Comparison of ENCODE assay signal across 8 mouse cellular contexts in the genomic region with DNA sequence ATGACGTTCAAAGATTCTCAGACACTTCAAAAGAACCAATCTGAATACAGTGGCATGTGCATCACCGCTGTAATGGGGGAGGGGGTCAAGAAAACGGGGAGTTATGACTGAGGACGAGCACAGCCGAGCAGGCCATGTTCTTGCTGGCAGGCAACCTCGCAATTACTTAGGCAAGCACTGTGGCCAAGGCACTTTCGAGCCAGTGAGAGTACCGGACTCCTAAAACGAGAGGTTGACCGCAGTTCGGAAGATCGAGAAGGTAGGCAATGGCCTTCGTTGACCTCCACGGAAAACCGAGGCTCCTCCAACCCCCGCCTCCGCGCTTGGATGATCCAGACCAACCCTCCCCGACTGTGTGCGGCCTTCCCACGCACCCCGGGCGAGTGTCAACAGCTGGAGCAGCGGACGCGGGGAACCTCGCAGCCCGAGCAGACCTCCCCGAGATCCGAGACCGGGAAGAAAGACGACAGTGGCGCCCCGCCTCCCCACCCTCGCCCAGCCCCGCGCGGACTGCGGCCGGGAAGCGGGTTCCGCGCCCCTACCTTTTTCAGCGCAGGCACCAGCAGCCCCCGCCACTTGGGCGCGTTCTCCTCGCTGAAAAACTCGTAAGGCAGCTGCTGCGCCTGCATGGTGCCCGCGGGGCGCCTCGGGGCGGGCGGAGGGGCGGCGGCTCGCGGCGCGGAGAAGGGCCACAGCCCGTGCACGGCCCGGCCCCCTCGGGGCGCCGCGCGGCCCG. TPM values are rescaled to one million over a fixed set of nuclear protein-coding genes. Genes with fewer than 3 reads are reported as not detected.
DNase-seq lines count a peak whose midpoint lies in the region; ATAC-seq and TF ChIP-seq lines count a peak whose summit lies in the region.

No protein-coding gene starts in this region.

- no peak for TF ChIP-seq CTCF in C2C12 (IDR thresholded peaks at IDR 0.05; ENCODE audit: control insufficient read depth, insufficient read depth, insufficient read length)
- TF ChIP-seq CTCF in bone marrow, adult 2 months (IDR thresholded peaks at IDR 0.05; ENCODE audit: control insufficient read depth, insufficient read depth, low read length) = no peak
- TF ChIP-seq CTCF in embryonic fibroblast, embryonic 13.5 days (IDR thresholded peaks at IDR 0.05; ENCODE audit: borderline replicate concordance, insufficient read depth, low read length) = no peak

- H3K27ac ChIP-seq in bone marrow, adult 2 months (ENCODE audit: control insufficient read depth, insufficient read depth, low read depth, low read length, poor library complexity) = peak overlapping the region; percentile 93
- H3K27ac ChIP-seq in embryonic fibroblast, embryonic 13.5 days (ENCODE audit: insufficient read depth, low read length) = peak overlapping the region; percentile 2; the same call in 1 of the 2 replicates
- peak overlapping the region; percentile 98 for H3K27ac ChIP-seq in heart, embryonic 10.5 days
- H3K27ac ChIP-seq in kidney, embryonic 15.5 days = peak overlapping the region; percentile 96
- peak overlapping the region; percentile 94 for H3K27ac ChIP-seq in liver, embryonic 12.5 days
- peak overlapping the region; percentile 95 for H3K27ac ChIP-seq in stomach, embryonic 14.5 days (ENCODE audit: low read length)

- peak overlapping the region; percentile 68 for H3K4me2 ChIP-seq in kidney, embryonic 15.5 days
- H3K4me2 ChIP-seq in liver, embryonic 12.5 days = peak overlapping the region; percentile 88
- peak overlapping the region; percentile 74 for H3K4me2 ChIP-seq in stomach, embryonic 14.5 days (replicated peaks; ENCODE audit: low read depth, low read length)

- no peaks in the 10 kb centered on the region for H3K36me3 ChIP-seq in C2C12 (ENCODE audit: control insufficient read depth, insufficient read depth)
- H3K36me3 ChIP-seq in heart, embryonic 10.5 days = peaks cover 4% of the 10 kb centered on the region; the same call in 1 of the 2 replicates
- peaks cover 6% of the 10 kb centered on the region; the same call in 1 of the 2 replicates for H3K36me3 ChIP-seq in kidney, embryonic 15.5 days
- peaks cover 12% of the 10 kb centered on the region for H3K36me3 ChIP-seq in liver, embryonic 12.5 days
- H3K36me3 ChIP-seq in stomach, embryonic 14.5 days (ENCODE audit: control insufficient read depth, insufficient read depth, low read length) = no peaks in the 10 kb centered on the region

- H3K79me3 ChIP-seq in C2C12 (ENCODE audit: low read depth) = peaks cover 47% of the 10 kb centered on the region

- peak overlapping the region; percentile 59 for H3K4me3 ChIP-seq in C2C12 (ENCODE audit: insufficient read depth, poor library complexity, severe bottlenecking)
- H3K4me3 ChIP-seq in bone marrow, adult 2 months (replicated peaks; ENCODE audit: control insufficient read depth, low read depth, low read length) = peak overlapping the region; percentile 76
- peak overlapping the region; percentile 60 for H3K4me3 ChIP-seq in embryonic fibroblast, embryonic 13.5 days (ENCODE audit: insufficient read depth, low read length)
- H3K4me3 ChIP-seq in heart, embryonic 10.5 days = peak overlapping the region; percentile 99
- H3K4me3 ChIP-seq in kidney, embryonic 15.5 days (replicated peaks) = peak overlapping the region; percentile 85
- peak overlapping the region; percentile 97 for H3K4me3 ChIP-seq in liver, embryonic 12.5 days
- peak overlapping the region; percentile 93 for H3K4me3 ChIP-seq in stomach, embryonic 14.5 days (ENCODE audit: low read depth, low read length)

- no peaks in the 10 kb centered on the region for H3K27me3 ChIP-seq in C2C12 (ENCODE audit: control insufficient read depth, insufficient read depth, insufficient read length)
- H3K27me3 ChIP-seq in heart, embryonic 10.5 days (ENCODE audit: insufficient read depth, poor library complexity, severe bottlenecking) = no peaks in the 10 kb centered on the region
- no peaks in the 10 kb centered on the region for H3K27me3 ChIP-seq in kidney, embryonic 15.5 days
- no peaks in the 10 kb centered on the region for H3K27me3 ChIP-seq in liver, embryonic 12.5 days (replicated peaks)
- no peaks in the 10 kb centered on the region for H3K27me3 ChIP-seq in stomach, embryonic 14.5 days (ENCODE audit: control insufficient read depth, insufficient read depth, low read length)

- DNase-seq in heart, embryonic 10.5 days (ENCODE audit: low spot score) = peak; percentile 84
- peak; percentile 88 for DNase-seq in naive thymus-derived CD4-positive, alpha-beta T cell, adult 2 months (ENCODE audit: low read depth)

- no peak; the same call in 1 of the 2 replicates for TF ChIP-seq POLR2A in bone marrow, adult 2 months (IDR thresholded peaks at IDR 0.05; ENCODE audit: borderline replicate concordance, control insufficient read depth, low read depth, low read length)
- TF ChIP-seq POLR2A in embryonic fibroblast, embryonic 13.5 days (IDR thresholded peaks at IDR 0.05; ENCODE audit: low read depth, low read length) = no peak; the same call in 1 of the 2 replicates

- H3K79me2 ChIP-seq in C2C12 (ENCODE audit: control insufficient read depth, insufficient read depth) = peaks cover 55% of the 10 kb centered on the region

- H3K4me1 ChIP-seq in bone marrow, adult 2 months (ENCODE audit: control insufficient read depth, insufficient read depth, low read length) = no peaks in the 10 kb centered on the region
- no peaks in the 10 kb centered on the region for H3K4me1 ChIP-seq in embryonic fibroblast, embryonic 13.5 days (ENCODE audit: control insufficient read depth, insufficient read depth, low read length)
- H3K4me1 ChIP-seq in heart, embryonic 10.5 days = peaks cover 25% of the 10 kb centered on the region
- H3K4me1 ChIP-seq in kidney, embryonic 15.5 days = peaks cover 39% of the 10 kb centered on the region
- H3K4me1 ChIP-seq in liver, embryonic 12.5 days = peaks cover 59% of the 10 kb centered on the region
- H3K4me1 ChIP-seq in stomach, embryonic 14.5 days (ENCODE audit: control insufficient read depth, insufficient read depth, low read length) = peaks cover 8% of the 10 kb centered on the region; the same call in 1 of the 2 replicates

- WGBS in bone marrow, adult 2 months = under 1% methylated on average over 71 of the region's 71 CpGs
- 2% methylated on average over 52 of the region's 71 CpGs for WGBS in heart, embryonic 10.5 days
- under 1% methylated on average over 65 of the region's 71 CpGs for WGBS in kidney, embryonic 15.5 days
- under 1% methylated on average over 65 of the region's 71 CpGs for WGBS in liver, embryonic 12.5 days (ENCODE audit: insufficient replicate concordance)
- under 1% methylated on average over 44 of the region's 71 CpGs for WGBS in stomach, embryonic 14.5 days

- peak; percentile 72 for ATAC-seq in kidney, embryonic 15.5 days (replicated peaks; ENCODE audit: low FRiP score)
- ATAC-seq in liver, embryonic 12.5 days = peak; percentile 53
- peak; percentile 35 for ATAC-seq in stomach, embryonic 14.5 days (ENCODE audit: insufficient number of reproducible peaks, insufficient read depth, low FRiP score, low read depth)

- H3ac ChIP-seq in C2C12 (ENCODE audit: control insufficient read depth, insufficient read length, low read depth) = peak overlapping the region; percentile 100

- peak overlapping the region; percentile 96 for H3K9ac ChIP-seq in kidney, embryonic 15.5 days
- H3K9ac ChIP-seq in liver, embryonic 12.5 days = peak overlapping the region; percentile 92
- peak overlapping the region; percentile 87 for H3K9ac ChIP-seq in stomach, embryonic 14.5 days (replicated peaks; ENCODE audit: low read depth, low read length)

- H3K9me3 ChIP-seq in heart, embryonic 10.5 days = no peaks in the 10 kb centered on the region
- no peaks in the 10 kb centered on the region for H3K9me3 ChIP-seq in kidney, embryonic 15.5 days (replicated peaks)
- H3K9me3 ChIP-seq in liver, embryonic 12.5 days (replicated peaks) = no peaks in the 10 kb centered on the region
- no peaks in the 10 kb centered on the region for H3K9me3 ChIP-seq in stomach, embryonic 14.5 days (ENCODE audit: control insufficient read depth, low read depth, low read length)

TF ChIP-seq in C2C12, 6 proteins besides CTCF, POLR2A, EP300 and RAD21:
- no peak for TF ChIP-seq CEBPB (IDR thresholded peaks at IDR 0.05; ENCODE audit: low read depth)
- TF ChIP-seq USF1 (IDR thresholded peaks at IDR 0.05; ENCODE audit: low read depth) = no peak
- no peak for TF ChIP-seq MAX (IDR thresholded peaks at IDR 0.05)
- no peak for TF ChIP-seq MYOG (IDR thresholded peaks at IDR 0.05; ENCODE audit: control insufficient read depth, extremely low read depth, insufficient read length)
- TF ChIP-seq MYOD1 (IDR thresholded peaks at IDR 0.05; ENCODE audit: control insufficient read depth, insufficient read length, low read depth) = no peak
- no peak for TF ChIP-seq FOSL1 (IDR thresholded peaks at IDR 0.05; ENCODE audit: insufficient read depth, low read length, poor library complexity, severe bottlenecking)
TF ChIP-seq in C2C12: peak in this region for 0.

RNA-seq across cellular contexts. Expression of a gene that starts 0.8 kb away (rescaled TPM):
- 4.2 TPM for polyA plus RNA-seq in C2C12 (2012; fragmentation: generic; extraction: Trizol)
- polyA plus RNA-seq in bone marrow, adult 2 months (2011; ENCODE audit: insufficient read depth, insufficient read length, low replicate concordance, missing spikeins) = 3.9 and 5.5 TPM in 2 replicates
- 27.6 and 32.9 TPM in 2 replicates for polyA plus RNA-seq in embryonic fibroblast, embryonic 13.5 days (2011; ENCODE audit: insufficient read length, low read depth, missing spikeins)
- 2.5 and 3.2 TPM in 2 replicates for polyA plus RNA-seq in heart, embryonic 10.5 days (2016; fragmentation: Nextera tagmentation; extraction: Ambion mirVana)
- 4.6 TPM in 2 replicates for polyA plus RNA-seq in kidney, embryonic 15.5 days (2015; fragmentation: Nextera tagmentation; extraction: Ambion mirVana)
- 2.6 and 2.9 TPM in 2 replicates for polyA plus RNA-seq in liver, embryonic 12.5 days (2016; fragmentation: Nextera tagmentation; extraction: Ambion mirVana)
- polyA plus RNA-seq in stomach, embryonic 14.5 days (2014; fragmentation: Nextera tagmentation; extraction: Ambion mirVana) = 8.1 and 9.3 TPM in 2 replicates

Comparison
In these comparisons a context has a peak if more than half of its experiments do, and no peak if none do; other contexts are left out.
1. Peak in every context shown above with its lines: DNase-seq, ATAC-seq, H3K4me3 ChIP-seq and H3K27ac ChIP-seq.
2. H3K27ac ChIP-seq: peak in every context shown above with its lines; median percentile 98 in heart, embryonic 10.5 days; 96 in kidney, embryonic 15.5 days; 95 in stomach, embryonic 14.5 days; 94 in liver, embryonic 12.5 days; 93 in bone marrow, adult 2 months; 2 in embryonic fibroblast, embryonic 13.5 days.